Mouse (Mus musculus) liver, adult 2 months (tissue): ENCODE data around the gene Endov.

Experiments
- CTCF ChIP-seq: fragments of 200-500 bp; IDR thresholded peaks from 2 replicates; pipeline ENCODE4 v1.5.1; 2011; ENCODE audit warnings: low read depth, low read length, control low read depth
- POLR2A ChIP-seq: fragments of 200-500 bp; IDR thresholded peaks from 2 replicates; pipeline ENCODE4 v1.6.1; 2011; ENCODE audit warnings: low read length, control low read depth; ENCODE audit not compliant: insufficient read depth; ENCODE audit errors: extremely low read depth

- TF ChIP-seq POLR2A (no peak), CTCF (no peak)
Measured at GRCm38 (mm10) chr11:119520713-119521063, 29.5 kb downstream of the Endov start.
